Mouse (Mus musculus) megakaryocyte progenitor cell, adult 5-6 weeks (primary cell): ENCODE results near the gene Gm20521. TPM values are rescaled to one million over a fixed set of nuclear protein-coding genes. Genes with fewer than 3 reads are reported as not detected.
A peak's percentile ranks its signal among the peaks of the same experiment; 100 is the strongest.
"Not testable (repeated sequence)": the region's sequence is repeated elsewhere in the genome, so short reads cannot be mapped to it uniquely, and the experiment has no call there.

ENCODE experiments used
- ATAC-seq: replicated peaks from 2 replicates; pipeline ENCODE4 v1.8.0; 2016; ENCODE audit warnings: mild to moderate bottlenecking, moderate TSS enrichment, inconsistent platforms; ENCODE audit not compliant: poor library complexity
- total RNA-seq, 2 experiments: library from RNA; stranded (forward) in 1 of 2; stranded (reverse) in 1 of 2; fragments of 157-497, 149-512 nt in 1 of 2; fragments of 200-1000 nt in 1 of 2; gene quantifications; 2 replicates each; pipeline versions ENCODE4 v1.2.3 to v1.2.4; 2015 to 2017

The Gm20521 gene
- total RNA-seq, 2 experiments from 2014 or later: 1.5 TPM; not detected in 1

DNA sequence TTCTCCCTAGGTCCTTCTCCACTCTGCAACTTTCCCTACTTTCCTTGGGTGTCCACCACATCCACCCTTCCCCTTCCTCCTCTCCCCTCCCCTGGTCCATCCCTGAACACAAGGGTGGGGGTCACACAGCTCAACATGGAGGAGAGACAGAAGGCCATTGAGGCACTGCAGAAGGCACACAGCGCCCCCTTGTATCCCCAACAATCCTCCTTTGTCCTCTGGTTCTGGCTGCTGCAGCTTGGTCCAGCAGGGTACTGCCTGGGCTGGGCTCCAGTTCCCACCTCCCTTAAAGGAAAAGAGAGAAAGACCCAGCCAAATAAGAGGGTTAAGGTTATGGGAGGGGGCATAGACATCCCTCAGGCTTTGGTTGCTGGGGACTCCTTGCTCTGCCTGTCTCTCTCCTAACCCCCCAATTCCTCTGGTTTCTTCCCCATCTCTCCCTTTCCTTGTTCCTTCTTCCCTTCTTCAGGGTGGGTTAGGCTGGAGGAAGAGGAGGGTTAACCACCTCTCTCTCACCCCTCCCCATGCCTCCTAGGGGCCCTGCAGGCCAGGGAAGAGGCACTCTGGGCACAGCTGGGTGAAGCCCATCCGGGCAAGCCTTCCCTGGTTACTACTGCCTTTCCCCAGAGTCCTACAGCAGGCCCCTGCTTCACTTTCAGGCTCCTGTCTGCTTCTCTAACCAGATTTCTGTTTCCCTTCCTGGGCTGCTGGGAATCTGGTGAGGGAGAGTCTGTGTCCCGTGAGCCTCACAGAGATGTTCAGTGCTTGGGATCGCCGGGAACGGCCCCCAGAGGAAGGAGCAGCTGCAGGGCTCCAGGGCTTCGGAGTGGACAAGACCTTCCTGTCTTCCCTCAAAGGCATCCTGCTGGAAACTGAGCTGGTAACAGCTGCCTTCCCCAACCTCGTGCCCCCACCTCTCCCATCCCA is 52.9 kb downstream of the Gm20521 start, which contains the start of gene Cmtm5:
TSS of gene Cmtm5 (plus strand) at position 358 of the 927 bp plus-strand sequence.
- no peak for ATAC-seq

- peak; percentile 61 for ATAC-seq
These were observed 53.6 kb downstream of the Gm20521 start for GRCm38 (mm10) chr14:54936831-54937160.

GRCm38 (mm10) chr14:54937361-54938182 is 54.3 kb downstream of the Gm20521 start:
- no peak for ATAC-seq

DNA sequence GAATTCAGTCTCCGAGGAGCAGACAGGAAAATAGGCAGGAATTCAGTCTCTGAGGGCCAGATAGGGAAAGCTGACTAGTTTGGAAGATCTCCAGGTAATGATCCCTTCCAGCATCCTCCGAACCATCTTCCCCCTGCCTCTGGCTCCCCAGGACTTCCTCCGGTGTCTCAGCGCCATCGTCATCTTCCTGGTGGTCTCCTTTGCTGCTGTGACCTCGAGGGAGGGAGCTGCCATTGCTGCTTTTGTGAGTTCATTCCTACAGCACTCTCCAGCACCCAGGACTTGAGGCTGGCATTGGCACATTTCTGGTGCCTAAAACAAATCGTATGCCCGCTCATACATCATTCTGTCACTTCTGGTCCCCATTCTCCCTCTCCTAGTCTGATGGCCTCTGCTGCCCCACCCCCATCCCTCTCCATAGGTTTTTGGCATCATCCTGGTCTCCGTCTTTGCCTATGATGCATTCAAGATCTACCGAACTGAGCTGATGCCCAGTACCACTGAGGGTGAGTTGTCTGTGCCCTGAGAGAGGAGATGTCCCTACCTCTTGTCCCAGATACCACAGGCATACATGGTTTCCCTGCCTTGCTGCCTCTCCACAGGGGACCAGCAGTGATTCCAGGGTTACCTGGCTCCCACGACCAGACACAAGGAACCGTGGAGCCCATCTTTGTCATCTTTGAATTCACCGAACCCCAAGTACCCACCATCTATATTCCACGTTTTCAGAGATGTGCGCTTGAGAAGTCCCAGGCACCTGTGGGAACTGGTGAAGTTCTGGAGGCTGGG is 55.4 kb downstream of the Gm20521 start:
- ATAC-seq: no peak

GRCm38 (mm10) chr14:54939434-54940175 is 56.4 kb downstream of the Gm20521 start:
- peak; percentile 76 for ATAC-seq

DNA sequence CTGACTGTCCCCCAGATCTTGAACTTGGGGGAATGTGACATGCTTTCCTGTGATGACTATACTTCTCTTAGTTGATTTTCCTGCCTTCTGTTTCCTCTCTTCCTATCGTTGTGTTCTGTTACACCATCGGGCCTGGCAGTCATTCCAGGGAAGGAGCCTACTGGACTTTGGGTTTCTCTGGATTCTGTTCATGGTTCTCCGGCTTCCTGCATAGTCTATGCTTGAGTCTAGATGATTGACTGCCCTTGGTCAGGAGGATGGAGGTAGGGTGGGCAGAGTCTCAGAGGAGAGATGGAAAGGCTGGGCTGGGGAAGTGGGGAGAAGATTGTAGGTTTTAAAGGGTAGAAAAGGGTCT is 56.9 kb downstream of the Gm20521 start:
- no peak for ATAC-seq

GRCm38 (mm10) chr14:54941024-54941978 is 58.1 kb downstream of the Gm20521 start:
- ATAC-seq: no peak

DNA sequence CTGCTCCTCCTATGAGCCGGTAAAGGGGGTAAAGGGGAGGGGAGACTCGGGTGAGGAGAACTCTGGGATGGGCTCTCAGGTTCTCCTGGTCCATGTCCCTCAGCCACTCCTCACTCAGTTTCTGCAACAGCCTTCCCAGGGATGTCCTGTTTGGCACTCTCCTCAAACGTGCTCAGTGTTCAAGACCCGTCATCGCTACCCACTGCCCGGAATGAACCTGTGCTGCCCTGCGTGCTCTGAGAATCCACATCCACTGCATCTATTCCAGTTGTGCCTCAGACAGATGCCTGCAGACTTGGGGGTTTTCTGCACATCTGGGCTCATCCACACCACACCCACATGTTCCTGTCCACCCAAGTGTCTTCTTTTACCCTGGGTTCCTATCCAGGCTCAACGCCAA is 59.2 kb downstream of the Gm20521 start:
- ATAC-seq: no peak

GRCm38 (mm10) chr14:54943971-54944370 is 60.7 kb downstream of the Gm20521 start:
- no peak for ATAC-seq

- ATAC-seq: no peak
These were observed 61.7 kb downstream of the Gm20521 start for GRCm38 (mm10) chr14:54944939-54945338.

DNA sequence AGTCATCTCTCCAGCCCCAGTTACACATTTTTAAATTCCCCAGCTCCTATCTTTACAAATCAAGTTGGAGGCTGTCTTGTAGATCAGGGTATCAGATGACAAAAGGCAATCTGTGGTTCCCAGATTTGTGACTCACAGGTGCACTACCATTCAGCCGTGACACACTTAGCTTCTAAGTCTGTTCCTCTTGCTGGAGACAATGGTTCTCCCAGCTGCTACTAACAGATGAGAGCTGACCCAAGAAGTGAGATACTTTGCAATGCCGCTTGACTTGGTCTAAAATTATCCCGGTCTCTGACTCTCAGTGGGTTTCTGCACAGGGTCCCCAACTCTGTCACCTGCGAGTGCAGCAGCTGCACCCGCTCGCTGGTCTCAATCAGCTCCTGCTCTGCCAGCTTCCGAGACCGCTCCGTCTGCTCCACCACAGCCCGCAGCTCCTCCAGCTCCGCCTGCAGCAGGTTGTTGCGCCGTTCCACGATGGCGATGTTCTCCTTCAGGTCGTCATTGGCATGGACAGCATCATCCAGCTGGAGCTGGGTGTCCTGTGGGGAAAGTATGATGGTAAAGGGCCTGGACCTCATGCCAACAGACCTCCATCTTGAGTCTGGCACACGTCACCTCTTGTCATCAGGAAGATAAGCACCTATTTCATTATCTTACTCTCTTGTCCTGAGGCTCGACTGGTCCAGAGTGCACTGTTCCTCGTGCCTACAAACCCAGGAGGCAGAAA is 62.9 kb downstream of the Gm20521 start:
- no peak for ATAC-seq

DNA sequence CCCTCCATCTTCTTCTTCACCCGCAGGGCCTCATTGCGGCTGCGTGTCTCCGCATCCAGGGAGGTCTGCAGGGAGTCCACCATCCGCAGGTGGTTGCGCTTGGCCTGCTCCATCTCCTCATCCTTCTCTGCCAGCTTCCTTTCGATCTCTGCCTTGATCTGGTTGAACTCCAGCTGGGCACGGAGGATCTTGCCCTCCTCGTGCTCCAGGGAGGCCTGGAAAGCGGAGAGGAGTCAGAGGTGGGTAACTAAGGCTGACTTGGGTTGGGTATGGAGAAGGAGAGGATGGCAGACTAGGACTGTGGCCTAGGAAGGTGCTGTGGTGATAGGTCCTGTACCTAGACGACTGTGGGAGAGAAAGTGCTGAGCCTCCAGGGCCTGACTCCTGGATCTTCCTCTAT is 63.8 kb downstream of the Gm20521 start:
- ATAC-seq: not testable (repeated sequence)

Other genes with a start within 250 kb of the Gm20521 start
- gene Gm17606, start 242.5 kb upstream of the Gm20521 start, total RNA-seq (2015): not detected in 2 replicates
- not detected in 2 replicates for gene Gm17606, start 242.5 kb upstream of the Gm20521 start, total RNA-seq (2017)
- 0.39 and 0.62 TPM in 2 replicates for gene Cdh24, start 242.1 kb upstream of the Gm20521 start, total RNA-seq (2015)
- gene Cdh24, start 242.1 kb upstream of the Gm20521 start, total RNA-seq (2017): 0.71 and 0.92 TPM in 2 replicates
- gene 1700123O20Rik, start 197.2 kb upstream of the Gm20521 start, total RNA-seq (2015): 75.7 and 80.2 TPM in 2 replicates
- 47.3 and 52.3 TPM in 2 replicates for gene 1700123O20Rik, start 197.2 kb upstream of the Gm20521 start, total RNA-seq (2017)
- gene Acin1, start 196.5 kb upstream of the Gm20521 start, total RNA-seq (2015): 170 and 177 TPM in 2 replicates
- 223 and 235 TPM in 2 replicates for gene Acin1, start 196.5 kb upstream of the Gm20521 start, total RNA-seq (2017)
- 0.12 TPM in 1 of 2 replicates, not detected in the other for gene Gm29776, start 184.6 kb upstream of the Gm20521 start, total RNA-seq (2015)
- not detected in 2 replicates for gene Gm29776, start 184.6 kb upstream of the Gm20521 start, total RNA-seq (2017)
- 24.2 and 33.5 TPM in 2 replicates for gene Cebpe, start 171.3 kb upstream of the Gm20521 start, total RNA-seq (2015)
- 52.6 and 82.0 TPM in 2 replicates for gene Cebpe, start 171.3 kb upstream of the Gm20521 start, total RNA-seq (2017)
- 4.7 and 7.7 TPM in 2 replicates for gene Slc7a8, start 101.5 kb upstream of the Gm20521 start, total RNA-seq (2015)
- gene Slc7a8, start 101.5 kb upstream of the Gm20521 start, total RNA-seq (2017): 1.4 and 2.0 TPM in 2 replicates
- gene Rnf212b, start 69.3 kb upstream of the Gm20521 start, total RNA-seq (2015): not detected in 2 replicates
- not detected in 2 replicates for gene Rnf212b, start 69.3 kb upstream of the Gm20521 start, total RNA-seq (2017)
- gene Homez, start 12.5 kb upstream of the Gm20521 start, total RNA-seq (2015): 9.6 and 20.5 TPM in 2 replicates
- gene Homez, start 12.5 kb upstream of the Gm20521 start, total RNA-seq (2017): 10.0 and 15.0 TPM in 2 replicates
- gene Ppp1r3e, start 5.9 kb upstream of the Gm20521 start, total RNA-seq (2015): 19.0 and 26.3 TPM in 2 replicates
- 2.8 and 5.0 TPM in 2 replicates for gene Ppp1r3e, start 5.9 kb upstream of the Gm20521 start, total RNA-seq (2017)
- gene Bcl2l2, start 64 bp upstream of the Gm20521 start, total RNA-seq (2015): 3.5 and 4.0 TPM in 2 replicates
- 7.2 and 9.5 TPM in 2 replicates for gene Bcl2l2, start 64 bp upstream of the Gm20521 start, total RNA-seq (2017)
- gene Pabpn1, start 9.1 kb downstream of the Gm20521 start, total RNA-seq (2015): 103 and 113 TPM in 2 replicates
- 320 and 416 TPM in 2 replicates for gene Pabpn1, start 9.1 kb downstream of the Gm20521 start, total RNA-seq (2017)
- 1.3 and 3.0 TPM in 2 replicates for gene Slc22a17, start 29.7 kb downstream of the Gm20521 start, total RNA-seq (2015)
- gene Slc22a17, start 29.7 kb downstream of the Gm20521 start, total RNA-seq (2017): 1.3 and 1.4 TPM in 2 replicates
- not detected in 2 replicates for gene Efs, start 42.7 kb downstream of the Gm20521 start, total RNA-seq (2015)
- not detected in 2 replicates for gene Efs, start 42.7 kb downstream of the Gm20521 start, total RNA-seq (2017)
- not detected in 2 replicates for gene Il25, start 49.3 kb downstream of the Gm20521 start, total RNA-seq (2015)
- gene Il25, start 49.3 kb downstream of the Gm20521 start, total RNA-seq (2017): not detected in 2 replicates
- not detected in 2 replicates for gene Cmtm5, start 52.8 kb downstream of the Gm20521 start, total RNA-seq (2015)
- gene Cmtm5, start 52.8 kb downstream of the Gm20521 start, total RNA-seq (2017): not detected in 2 replicates
- not detected in 2 replicates for gene Myh6, start 83.5 kb downstream of the Gm20521 start, total RNA-seq (2015)
- not detected in 2 replicates for gene Myh6, start 83.5 kb downstream of the Gm20521 start, total RNA-seq (2017)
- not detected in 2 replicates for gene Gm17428, start 93.5 kb downstream of the Gm20521 start, total RNA-seq (2015)
- not detected in 2 replicates for gene Gm17428, start 93.5 kb downstream of the Gm20521 start, total RNA-seq (2017)
- not detected in 2 replicates for gene Myh7, start 111.2 kb downstream of the Gm20521 start, total RNA-seq (2015)
- gene Myh7, start 111.2 kb downstream of the Gm20521 start, total RNA-seq (2017): not detected in 2 replicates
- 57.0 and 72.1 TPM in 2 replicates for gene Ngdn, start 132.0 kb downstream of the Gm20521 start, total RNA-seq (2015)
- 58.4 and 63.3 TPM in 2 replicates for gene Ngdn, start 132.0 kb downstream of the Gm20521 start, total RNA-seq (2017)
- gene Zfhx2, start 208.9 kb downstream of the Gm20521 start, total RNA-seq (2015): 2.5 and 3.1 TPM in 2 replicates
- 0.75 and 1.1 TPM in 2 replicates for gene Zfhx2, start 208.9 kb downstream of the Gm20521 start, total RNA-seq (2017)
- gene Thtpa, start 211.3 kb downstream of the Gm20521 start, total RNA-seq (2015): 7.3 and 7.7 TPM in 2 replicates
- 10.9 and 11.5 TPM in 2 replicates for gene Thtpa, start 211.3 kb downstream of the Gm20521 start, total RNA-seq (2017)
- gene Ap1g2, start 223.2 kb downstream of the Gm20521 start, total RNA-seq (2015): 31.3 and 52.7 TPM in 2 replicates
- 17.4 and 18.3 TPM in 2 replicates for gene Ap1g2, start 223.2 kb downstream of the Gm20521 start, total RNA-seq (2017)
- not detected in 2 replicates for gene Jph4, start 233.5 kb downstream of the Gm20521 start, total RNA-seq (2015)
- not detected in 2 replicates for gene Jph4, start 233.5 kb downstream of the Gm20521 start, total RNA-seq (2017)